Mouse (Mus musculus): ENCODE measurements at regions not wholly inside any gene's neighbourhood (a gene's known extent, or its start where the extent isn't known, plus 50 kb on each side); places are given as distances from the start of the nearest gene placed in this dataset.

DNA sequence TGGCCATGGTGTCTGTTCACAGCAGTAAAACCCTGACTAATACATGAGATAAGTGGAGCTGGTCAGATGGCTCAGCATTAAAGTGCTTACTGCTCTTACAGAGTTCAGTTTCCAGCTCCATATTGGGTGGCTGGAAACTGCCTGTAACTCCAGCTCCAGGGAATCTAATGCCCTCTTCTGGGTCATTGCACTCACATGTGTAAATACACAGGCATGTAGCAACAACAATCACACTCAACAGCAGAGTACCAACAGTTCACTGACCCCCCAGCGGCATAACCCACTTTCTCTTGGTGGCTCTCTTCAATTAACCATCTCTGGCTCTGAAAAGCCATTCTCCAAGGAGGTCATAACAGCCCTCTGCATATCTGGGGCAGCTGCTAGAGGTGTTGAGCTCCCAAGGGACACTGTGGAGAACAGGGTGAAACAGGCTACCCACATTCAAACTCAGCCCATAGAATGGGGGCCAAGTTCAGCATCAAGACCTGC is 65.0 kb upstream of the Cldn5 start:
- Histone ChIP-seq H3K4me2 (ENCODE audit: low read length) (no peak overlapping the region), H3K36me3 (ENCODE audit: control insufficient read depth, insufficient read depth, low read length) (no peaks in the 10 kb centered on the region), H3K27ac (ENCODE audit: low read depth, low read length) (no peak overlapping the region), H3K27me3 (replicated peaks; ENCODE audit: control insufficient read depth, insufficient read depth, low read length) (no peaks in the 10 kb centered on the region), H3K9ac (ENCODE audit: low read depth, low read length) (no peak overlapping the region), H3K4me1 (ENCODE audit: control insufficient read depth, insufficient read depth, low read depth, low read length) (no peaks in the 10 kb centered on the region), H3K9me3 (ENCODE audit: control insufficient read depth, low read length) (no peaks in the 10 kb centered on the region), H3K4me3 (ENCODE audit: low read length) (no peak overlapping the region)
- WGBS: 72% methylated on average over 1 of the region's 1 CpGs
- ATAC-seq: no peak

DNA sequence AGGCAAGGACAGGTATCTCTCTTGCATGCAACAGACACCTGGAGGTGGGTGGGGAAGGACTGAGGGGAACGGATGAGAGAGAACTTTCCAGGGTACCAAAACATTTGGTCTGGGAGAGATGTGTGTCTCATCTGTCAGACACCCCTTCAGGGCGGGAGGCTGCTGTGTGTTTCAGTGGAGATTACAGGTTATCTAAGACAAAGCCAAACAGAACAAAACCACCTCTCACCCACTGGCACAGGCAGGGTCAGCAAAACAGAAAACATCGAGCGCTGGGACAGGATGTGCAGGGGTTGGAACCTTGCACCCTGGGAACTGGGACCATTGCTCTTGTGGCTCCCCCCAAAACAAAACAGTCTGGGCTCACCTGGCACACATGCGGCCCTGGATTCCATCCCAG is 63.6 kb upstream of the Cldn5 start:
- no peak overlapping the region for H3K4me3 ChIP-seq (ENCODE audit: low read length)
- no peak overlapping the region for H3K4me2 ChIP-seq (ENCODE audit: low read length)
- WGBS: 80% methylated on average over 5 of the region's 5 CpGs
- H3K4me1 ChIP-seq (ENCODE audit: control insufficient read depth, insufficient read depth, low read depth, low read length): no peaks in the 10 kb centered on the region
- H3K36me3 ChIP-seq (ENCODE audit: control insufficient read depth, insufficient read depth, low read length): no peaks in the 10 kb centered on the region
- no peak for ATAC-seq
- H3K9ac ChIP-seq (ENCODE audit: low read depth, low read length): no peak overlapping the region
- no peaks in the 10 kb centered on the region for H3K27me3 ChIP-seq (replicated peaks; ENCODE audit: control insufficient read depth, insufficient read depth, low read length)
- H3K9me3 ChIP-seq (ENCODE audit: control insufficient read depth, low read length): no peaks in the 10 kb centered on the region
- no peak overlapping the region for H3K27ac ChIP-seq (ENCODE audit: low read depth, low read length)

DNA sequence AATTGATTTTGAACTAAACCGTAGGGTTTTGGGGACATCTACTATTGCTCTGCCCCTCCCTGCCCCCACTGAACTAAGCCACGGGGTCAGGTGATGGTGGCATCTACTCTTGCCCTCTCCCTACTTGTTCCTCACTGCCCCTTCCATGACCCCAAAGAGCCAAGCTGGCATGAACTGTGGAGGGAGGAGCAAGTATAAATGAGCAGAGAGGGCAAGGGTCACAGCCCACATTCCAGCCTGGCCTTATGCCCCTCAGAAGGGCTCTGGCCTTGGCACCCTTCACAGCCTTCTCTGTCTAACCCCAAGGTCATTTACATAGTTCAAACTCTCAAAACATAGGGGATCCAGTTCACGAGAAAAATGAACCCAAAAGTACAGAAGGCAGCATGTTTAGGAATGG is 61.3 kb upstream of the Cldn5 start:
- WGBS: 65% methylated on average over 3 of the region's 3 CpGs
- Histone ChIP-seq H3K4me3 (ENCODE audit: low read length) (no peak overlapping the region), H3K9ac (ENCODE audit: low read depth, low read length) (no peak overlapping the region), H3K36me3 (ENCODE audit: control insufficient read depth, insufficient read depth, low read length) (no peaks in the 10 kb centered on the region), H3K4me1 (ENCODE audit: control insufficient read depth, insufficient read depth, low read depth, low read length) (no peaks in the 10 kb centered on the region), H3K9me3 (ENCODE audit: control insufficient read depth, low read length) (no peaks in the 10 kb centered on the region), H3K4me2 (ENCODE audit: low read length) (no peak overlapping the region), H3K27ac (ENCODE audit: low read depth, low read length) (no peak overlapping the region), H3K27me3 (replicated peaks; ENCODE audit: control insufficient read depth, insufficient read depth, low read length) (no peaks in the 10 kb centered on the region)
- ATAC-seq: no peak

DNA sequence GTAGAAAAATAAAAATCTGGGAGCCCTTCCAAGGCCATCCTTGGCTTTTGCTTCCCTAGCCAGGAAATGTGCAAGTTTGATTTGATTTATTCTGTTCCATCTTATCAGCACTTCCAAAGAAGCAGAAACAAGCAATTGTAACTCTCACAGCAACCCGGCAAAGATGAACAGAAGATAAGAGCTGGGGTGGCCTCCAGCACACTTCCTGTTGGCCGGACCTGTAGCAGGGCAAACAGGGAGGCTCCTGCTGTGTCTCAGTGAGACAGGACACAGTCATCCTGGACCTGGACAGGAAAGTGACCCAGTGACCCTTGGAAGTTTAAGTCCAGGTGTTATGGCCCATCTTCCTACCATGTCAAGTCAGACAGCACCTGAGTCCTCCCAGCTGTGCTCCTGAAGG is 58.6 kb upstream of the Cldn5 start:
- no peak for ATAC-seq
- Histone ChIP-seq H3K4me3 (ENCODE audit: low read length) (no peak overlapping the region), H3K9me3 (ENCODE audit: control insufficient read depth, low read length) (no peaks in the 10 kb centered on the region), H3K36me3 (ENCODE audit: control insufficient read depth, insufficient read depth, low read length) (no peaks in the 10 kb centered on the region), H3K9ac (ENCODE audit: low read depth, low read length) (no peak overlapping the region), H3K27ac (ENCODE audit: low read depth, low read length) (no peak overlapping the region), H3K27me3 (replicated peaks; ENCODE audit: control insufficient read depth, insufficient read depth, low read length) (no peaks in the 10 kb centered on the region), H3K4me1 (ENCODE audit: control insufficient read depth, insufficient read depth, low read depth, low read length) (no peaks in the 10 kb centered on the region), H3K4me2 (ENCODE audit: low read length) (no peak overlapping the region)
- WGBS: 58% methylated on average over 2 of the region's 2 CpGs

DNA sequence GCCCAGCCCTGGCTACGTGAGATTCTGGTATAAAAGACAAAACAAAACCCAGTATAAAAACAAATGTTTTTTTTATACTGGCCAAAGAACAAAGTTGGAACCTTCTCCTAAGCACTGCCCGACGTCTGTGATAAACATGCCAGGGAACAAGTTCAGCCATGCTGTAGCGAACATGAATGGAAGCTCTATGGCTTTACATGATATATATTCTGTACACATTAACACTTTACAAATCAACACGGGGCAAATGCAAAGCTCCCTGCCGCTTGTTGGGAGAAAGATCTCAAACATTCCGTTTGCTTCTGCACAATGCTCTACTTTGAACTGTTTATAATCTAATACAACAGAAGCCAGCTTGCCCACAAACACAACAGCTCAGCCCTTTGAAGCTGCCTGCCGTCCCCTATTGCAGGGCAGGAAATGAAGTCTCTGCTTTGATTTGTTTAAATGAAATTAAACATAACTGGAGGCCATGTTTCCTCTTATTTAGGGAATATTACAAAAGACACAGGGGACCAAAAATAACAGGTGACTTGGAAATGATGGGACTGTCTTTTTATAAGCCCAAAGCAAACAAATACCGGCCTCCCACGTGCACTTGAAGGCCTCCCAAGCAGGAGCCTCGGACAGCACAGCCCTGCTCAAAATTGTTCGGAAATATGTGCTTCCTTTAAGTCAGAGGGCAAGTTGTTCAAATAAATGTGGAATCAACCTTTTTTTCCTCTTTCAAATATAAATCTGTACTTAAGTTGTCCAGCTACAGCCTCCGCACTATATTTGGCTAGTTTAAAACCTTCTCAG is 56.0 kb upstream of the Cldn5 start:
- H3K36me3 ChIP-seq (ENCODE audit: control insufficient read depth, insufficient read depth, low read length): no peaks in the 10 kb centered on the region
- H3K4me2 ChIP-seq (ENCODE audit: low read length): no peak overlapping the region
- no peaks in the 10 kb centered on the region for H3K27me3 ChIP-seq (replicated peaks; ENCODE audit: control insufficient read depth, insufficient read depth, low read length)
- no peak overlapping the region for H3K4me3 ChIP-seq (ENCODE audit: low read length)
- H3K9me3 ChIP-seq (ENCODE audit: control insufficient read depth, low read length): no peaks in the 10 kb centered on the region
- no peak overlapping the region for H3K27ac ChIP-seq (ENCODE audit: low read depth, low read length)
- no peak overlapping the region for H3K9ac ChIP-seq (ENCODE audit: low read depth, low read length)
- whole genome bisulfite sequencing: 57% methylated on average over 13 of the region's 13 CpGs
- ATAC-seq: no peak
- no peaks in the 10 kb centered on the region for H3K4me1 ChIP-seq (ENCODE audit: control insufficient read depth, insufficient read depth, low read depth, low read length)

DNA sequence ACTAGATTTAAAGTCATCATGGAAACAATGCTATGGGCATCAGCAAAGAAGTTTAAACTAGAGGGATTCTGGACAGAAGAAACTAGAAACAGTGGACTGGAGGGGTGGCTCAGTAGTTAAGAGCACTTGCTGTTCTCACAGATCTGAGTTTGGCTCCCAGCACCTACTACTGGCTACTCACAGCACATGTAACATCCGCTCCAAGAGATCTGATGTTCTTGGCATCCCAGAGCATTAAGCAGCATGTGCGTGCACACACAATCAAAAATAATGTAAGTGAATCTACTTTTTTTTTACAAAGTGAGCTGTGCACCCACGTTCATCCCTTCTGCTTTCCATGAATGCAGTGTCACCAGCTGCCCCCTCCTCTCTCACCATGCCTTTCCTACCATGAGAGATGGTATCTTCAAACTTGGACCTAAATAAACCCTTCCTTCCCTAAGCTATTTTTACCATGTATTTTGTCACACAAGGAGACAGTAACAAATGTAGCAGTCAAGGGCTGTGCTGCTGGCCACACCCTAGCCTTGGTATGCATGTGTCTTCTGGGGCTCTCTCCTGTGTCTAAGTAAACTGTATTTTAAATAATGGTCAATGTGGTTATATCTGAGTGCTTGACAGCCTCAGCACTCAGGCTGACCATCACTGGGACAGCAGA is 53.3 kb upstream of the Cldn5 start:
- Histone ChIP-seq H3K4me2 (ENCODE audit: low read length) (no peak overlapping the region), H3K4me1 (ENCODE audit: control insufficient read depth, insufficient read depth, low read depth, low read length) (no peaks in the 10 kb centered on the region), H3K9ac (ENCODE audit: low read depth, low read length) (no peak overlapping the region), H3K9me3 (ENCODE audit: control insufficient read depth, low read length) (no peaks in the 10 kb centered on the region), H3K27ac (ENCODE audit: low read depth, low read length) (no peak overlapping the region), H3K36me3 (ENCODE audit: control insufficient read depth, insufficient read depth, low read length) (no peaks in the 10 kb centered on the region), H3K4me3 (ENCODE audit: low read length) (no peak overlapping the region), H3K27me3 (replicated peaks; ENCODE audit: control insufficient read depth, insufficient read depth, low read length) (no peaks in the 10 kb centered on the region)
- ATAC-seq: no peak
- WGBS: 88% methylated on average over 3 of the region's 3 CpGs

DNA sequence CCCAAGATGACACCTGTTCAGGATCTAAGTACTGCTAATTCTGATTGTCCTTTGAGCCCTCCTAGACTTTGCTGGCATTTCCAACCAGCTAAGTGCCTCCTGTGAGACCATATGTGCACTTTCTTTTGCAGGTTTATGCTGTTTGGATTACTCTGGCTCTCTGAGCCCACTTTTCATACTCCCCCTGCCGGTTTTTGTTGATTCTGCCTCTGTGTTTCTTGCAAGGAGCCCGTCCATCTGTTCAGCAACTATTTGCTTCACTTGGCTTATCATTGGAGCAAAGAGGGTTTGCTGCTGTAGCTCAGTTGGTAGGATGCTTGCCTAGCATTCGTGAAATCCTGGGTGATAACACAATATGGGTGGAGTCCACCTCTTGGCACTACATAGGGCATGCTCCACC is 52.8 kb upstream of the Cldn5 start:
- Histone ChIP-seq H3K9ac (ENCODE audit: low read depth, low read length) (no peak overlapping the region), H3K4me2 (ENCODE audit: low read length) (no peak overlapping the region), H3K4me1 (ENCODE audit: control insufficient read depth, insufficient read depth, low read depth, low read length) (no peaks in the 10 kb centered on the region), H3K9me3 (ENCODE audit: control insufficient read depth, low read length) (no peaks in the 10 kb centered on the region), H3K27me3 (replicated peaks; ENCODE audit: control insufficient read depth, insufficient read depth, low read length) (no peaks in the 10 kb centered on the region), H3K36me3 (ENCODE audit: control insufficient read depth, insufficient read depth, low read length) (no peaks in the 10 kb centered on the region), H3K4me3 (ENCODE audit: low read length) (no peak overlapping the region), H3K27ac (ENCODE audit: low read depth, low read length) (no peak overlapping the region)
- 45% methylated on average over 3 of the region's 3 CpGs for WGBS
- ATAC-seq: peak; percentile 20; the same call in 1 of the 2 replicates

DNA sequence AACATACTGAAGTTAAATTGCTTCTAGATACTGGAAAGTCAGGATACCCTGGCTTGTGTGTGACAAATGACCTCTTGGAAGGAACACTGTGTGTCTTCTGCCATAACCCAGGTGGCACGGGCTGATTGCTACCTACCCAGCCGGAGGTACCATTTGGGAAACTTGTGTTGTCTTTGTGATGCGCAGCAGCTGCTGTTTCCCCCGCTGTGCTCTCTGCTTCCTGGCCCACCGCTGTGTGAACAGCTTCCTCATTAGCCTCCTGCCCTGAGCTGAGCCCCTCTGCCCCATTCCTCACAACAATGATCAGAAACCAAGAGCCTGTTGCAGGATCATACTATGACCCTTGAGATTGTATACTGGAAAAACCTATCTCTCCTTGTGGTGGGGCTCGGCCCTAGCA is 51.9 kb upstream of the Cldn5 start:
- no peaks in the 10 kb centered on the region for H3K27me3 ChIP-seq (replicated peaks; ENCODE audit: control insufficient read depth, insufficient read depth, low read length)
- no peaks in the 10 kb centered on the region for H3K36me3 ChIP-seq (ENCODE audit: control insufficient read depth, insufficient read depth, low read length)
- no peak overlapping the region for H3K27ac ChIP-seq (ENCODE audit: low read depth, low read length)
- H3K9ac ChIP-seq (ENCODE audit: low read depth, low read length): no peak overlapping the region
- 26% methylated on average over 6 of the region's 6 CpGs for WGBS
- no peak overlapping the region for H3K4me2 ChIP-seq (ENCODE audit: low read length)
- no peaks in the 10 kb centered on the region for H3K9me3 ChIP-seq (ENCODE audit: control insufficient read depth, low read length)
- no peak for ATAC-seq
- H3K4me3 ChIP-seq (ENCODE audit: low read length): no peak overlapping the region
- no peaks in the 10 kb centered on the region for H3K4me1 ChIP-seq (ENCODE audit: control insufficient read depth, insufficient read depth, low read depth, low read length)
